Mouse (Mus musculus) cortical plate, adult 2 months (tissue): ENCODE results near the gene Pitpnm1. TPM values are rescaled to one million over a fixed set of nuclear protein-coding genes. Genes with fewer than 3 reads are reported as not detected.

Experiments used
- H3K27ac ChIP-seq: fragments of 200-500 bp; 2 replicates; pipeline ENCODE4 v1.5.1; 2012; ENCODE audit warnings: low read length, control low read depth, inconsistent platforms; ENCODE audit not compliant: insufficient read depth
- H3K4me1 ChIP-seq: fragments of 200-500 bp; 2 replicates; pipeline ENCODE4 v1.6.1; 2011; ENCODE audit warnings: low read length; ENCODE audit not compliant: control insufficient read depth, insufficient read depth
- H3K4me3 ChIP-seq: fragments of 200-500 bp; 2 replicates; pipeline ENCODE4 v1.5.1; 2011; ENCODE audit warnings: mild to moderate bottlenecking, low read length, control low read depth; ENCODE audit not compliant: insufficient read depth
- CTCF ChIP-seq: fragments of 200-500 bp; IDR thresholded peaks from 2 replicates; pipeline ENCODE4 v1.5.1; 2011; ENCODE audit warnings: mild to moderate bottlenecking, control low read depth, low read length; ENCODE audit not compliant: insufficient read depth; ENCODE audit errors: extremely low read depth
- POLR2A ChIP-seq: fragments of 200-500 bp; IDR thresholded peaks from 2 replicates; pipeline ENCODE4 v1.6.1; 2011; ENCODE audit warnings: mild to moderate bottlenecking, low read length, control low read depth; ENCODE audit not compliant: insufficient read depth; ENCODE audit errors: extremely low read depth
- polyA plus RNA-seq: library from polyadenylated mRNA; depleted of rRNA; stranded (reverse); fragments of >200 nt; gene quantifications from 2 replicates; pipeline ENCODE4 v1.2.3, GENCODE M21; 2012

Gene Pitpnm1
- polyA plus RNA-seq, 1 experiment = 293 TPM

DNA sequence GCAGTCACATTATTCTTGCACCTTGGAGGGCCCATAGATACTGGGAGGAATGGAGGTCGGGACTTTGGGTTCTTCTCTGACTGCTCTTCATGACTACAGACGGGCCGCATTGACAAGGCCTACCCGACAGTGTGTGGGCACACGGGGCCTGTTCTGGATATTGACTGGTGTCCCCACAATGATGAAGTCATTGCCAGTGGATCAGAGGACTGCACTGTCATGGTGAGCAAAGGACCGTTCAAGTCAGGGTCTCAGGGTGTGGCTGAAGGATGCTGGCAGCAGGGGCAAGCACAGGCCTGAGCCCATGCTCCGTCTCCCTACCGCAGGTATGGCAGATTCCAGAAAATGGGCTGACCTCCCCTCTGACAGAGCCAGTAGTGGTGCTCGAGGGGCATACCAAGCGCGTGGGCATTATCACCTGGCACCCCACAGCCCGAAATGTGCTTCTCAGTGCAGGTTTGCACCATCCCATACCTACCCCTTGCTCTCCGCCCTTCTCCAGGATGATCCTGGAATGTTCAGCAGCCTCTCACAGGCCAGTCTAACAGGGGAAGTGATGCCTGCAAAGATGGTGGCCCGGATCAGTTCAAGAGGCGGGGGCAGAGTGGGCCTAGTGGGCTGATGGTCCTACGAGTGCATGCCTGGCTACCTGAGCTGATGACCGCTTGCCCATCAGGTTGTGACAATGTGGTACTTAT, 50.1 kb downstream of the Pitpnm1 start:
- TF ChIP-seq CTCF = no peak
- TF ChIP-seq POLR2A = no peak
- Histone ChIP-seq H3K27ac (no peak overlapping the region), H3K4me3 (no peak overlapping the region; the same call in 1 of the 2 replicates), H3K4me1 (peaks cover 7% of the 10 kb centered on the region)

DNA sequence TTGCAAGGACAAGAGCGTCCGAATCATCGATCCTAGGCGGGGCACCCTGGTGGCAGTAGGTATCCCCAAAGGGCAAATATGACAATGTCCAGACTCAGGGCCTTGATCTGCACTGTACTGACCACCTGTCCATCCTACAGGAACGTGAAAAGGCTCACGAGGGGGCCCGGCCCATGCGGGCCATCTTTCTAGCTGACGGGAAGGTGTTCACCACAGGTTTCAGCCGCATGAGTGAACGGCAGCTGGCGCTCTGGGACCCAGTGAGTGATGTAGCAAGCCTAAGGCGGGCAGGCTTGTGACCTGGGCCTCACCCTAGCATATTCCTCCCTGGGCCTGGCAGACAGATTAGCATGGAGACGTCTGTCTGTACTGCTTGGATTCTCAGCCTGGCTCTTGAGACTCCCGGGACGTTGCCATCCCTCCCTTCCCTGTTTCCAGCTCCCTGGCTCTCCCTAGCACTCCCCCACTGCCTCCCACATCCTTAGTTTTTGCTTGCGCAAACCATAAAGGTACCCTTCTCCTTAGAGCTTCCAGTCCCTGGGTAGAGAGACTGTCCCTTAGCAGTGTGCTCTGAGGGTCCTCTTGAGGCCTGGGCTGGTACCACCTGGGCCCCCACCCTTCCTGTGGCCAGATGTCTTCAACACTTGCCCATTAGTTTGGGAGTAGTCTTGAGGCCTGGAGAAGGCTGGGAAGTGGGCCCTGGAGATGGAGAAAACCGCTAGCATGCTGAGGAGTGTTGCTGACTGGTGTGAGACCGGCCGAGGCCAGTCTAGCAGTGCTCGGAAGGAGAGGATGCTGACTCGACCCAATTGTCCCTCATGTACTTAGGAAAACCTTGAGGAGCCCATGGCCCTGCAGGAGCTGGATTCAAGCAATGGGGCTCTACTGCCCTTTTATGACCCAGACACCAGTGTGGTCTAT, 51.0 kb downstream of the Pitpnm1 start:
- TF ChIP-seq CTCF (no peak), POLR2A (no peak)
- no peak overlapping the region for H3K4me3 ChIP-seq
- H3K27ac ChIP-seq = no peak overlapping the region
- peaks cover 7% of the 10 kb centered on the region for H3K4me1 ChIP-seq

DNA sequence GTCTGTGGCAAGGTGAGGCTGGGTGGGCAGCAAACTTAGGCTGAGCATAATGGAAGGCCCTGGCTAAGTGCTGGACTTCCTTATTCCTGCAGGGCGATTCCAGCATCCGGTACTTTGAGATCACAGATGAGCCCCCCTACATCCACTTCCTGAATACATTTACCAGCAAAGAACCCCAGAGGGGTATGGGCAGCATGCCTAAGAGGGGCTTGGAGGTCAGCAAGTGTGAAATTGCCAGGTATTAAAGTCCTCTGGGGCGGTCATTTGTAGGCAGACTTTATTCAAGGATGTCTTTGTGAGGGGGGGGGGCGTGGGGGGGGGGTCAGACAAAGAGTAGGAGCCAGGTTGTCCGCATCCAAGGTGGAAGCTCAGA, 51.7 kb downstream of the Pitpnm1 start:
- TF ChIP-seq CTCF = no peak
- TF ChIP-seq POLR2A = no peak
- peaks cover 7% of the 10 kb centered on the region for H3K4me1 ChIP-seq
- H3K4me3 ChIP-seq = no peak overlapping the region
- no peak overlapping the region for H3K27ac ChIP-seq

DNA sequence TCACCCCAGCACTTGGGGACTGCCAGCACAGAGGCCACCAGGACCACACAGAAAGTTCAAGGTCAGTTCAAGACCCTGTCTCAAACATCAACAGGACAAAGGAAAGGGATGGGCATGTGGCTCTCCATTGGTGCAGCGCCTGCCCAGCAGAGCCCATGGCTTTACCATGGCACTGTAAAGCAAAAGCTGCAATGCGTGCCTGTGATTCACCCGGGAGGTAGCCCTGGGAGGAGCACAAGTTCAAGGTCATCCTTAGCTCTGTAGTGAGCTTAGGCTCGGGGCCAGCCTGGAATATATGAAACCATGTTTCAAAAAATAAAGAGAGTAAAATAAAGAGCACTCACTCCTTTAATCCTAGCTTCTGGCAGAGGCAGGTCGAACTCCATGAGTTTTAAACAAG, 52.1 kb downstream of the Pitpnm1 start:
- Histone ChIP-seq H3K27ac (no peak overlapping the region), H3K4me3 (no peak overlapping the region), H3K4me1 (peaks cover 7% of the 10 kb centered on the region)
- TF ChIP-seq CTCF (no peak), POLR2A (no peak)

DNA sequence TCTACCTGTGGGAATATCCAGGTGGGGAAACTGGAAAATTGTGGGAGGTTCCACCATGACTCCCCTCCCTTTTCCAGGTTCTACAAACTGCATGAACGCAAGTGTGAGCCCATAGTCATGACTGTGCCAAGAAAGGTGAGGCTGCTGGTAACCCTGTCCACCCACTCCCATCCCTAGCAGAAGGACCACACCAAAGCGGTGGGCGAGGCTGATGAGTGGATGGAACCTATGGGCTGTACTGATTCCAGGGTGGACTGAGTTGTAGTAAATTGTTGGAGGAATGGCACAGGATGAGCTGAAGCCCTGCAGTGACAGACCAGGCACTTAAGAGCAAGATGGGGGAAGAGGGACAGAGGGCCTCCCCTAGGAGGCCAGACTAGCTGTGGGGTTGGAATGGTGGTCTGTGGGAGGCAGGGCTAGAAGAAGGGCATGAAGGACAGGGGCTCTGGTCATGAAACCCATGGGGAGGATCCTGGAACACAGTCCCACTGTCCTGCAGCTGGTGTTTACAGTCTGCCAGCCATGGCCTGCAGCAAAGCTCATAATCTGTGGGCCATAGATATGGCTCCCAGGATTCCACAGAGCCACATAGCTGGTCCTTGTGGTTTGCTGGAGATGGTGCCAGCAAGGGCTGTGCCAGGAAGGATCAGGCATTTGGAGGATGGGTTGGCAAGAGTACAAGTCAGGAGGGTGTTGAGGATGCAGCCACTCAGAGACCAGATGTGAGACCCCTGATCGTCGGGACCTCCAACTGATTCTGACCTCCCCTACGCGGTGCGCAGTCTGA, 52.8 kb downstream of the Pitpnm1 start:
- Histone ChIP-seq H3K4me3 (no peak overlapping the region), H3K27ac (no peak overlapping the region), H3K4me1 (peaks cover 3% of the 10 kb centered on the region)
- TF ChIP-seq CTCF = no peak
- peak; percentile 31; the same call in 1 of the 2 replicates for TF ChIP-seq POLR2A

DNA sequence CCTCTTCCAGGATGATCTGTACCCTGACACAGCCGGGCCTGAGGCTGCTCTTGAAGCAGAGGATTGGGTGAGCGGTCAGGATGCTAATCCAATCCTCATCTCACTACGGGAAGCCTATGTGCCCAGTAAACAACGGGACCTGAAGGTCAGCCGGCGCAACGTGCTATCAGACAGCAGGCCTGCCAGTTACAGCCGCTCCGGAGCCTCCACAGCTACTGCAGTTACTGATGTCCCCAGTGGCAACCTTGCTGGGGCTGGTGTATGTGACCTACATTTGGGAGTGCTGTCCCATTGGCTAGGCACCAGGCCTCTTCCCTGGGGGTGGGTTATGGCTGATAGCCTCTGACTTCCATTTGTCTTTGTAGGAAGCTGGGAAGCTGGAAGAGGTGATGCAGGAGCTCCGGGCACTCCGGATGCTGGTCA, 53.4 kb downstream of the Pitpnm1 start, which contains the start of gene Ptprcap:
TSS of gene Ptprcap (plus strand) at position 373 of the 423 bp plus-strand sequence.
- Histone ChIP-seq H3K27ac (no peak within 1 kb of the TSS), H3K4me1 (no peaks in the 10 kb centered on the region), H3K4me3 (no peak within 1 kb of the TSS)
- TF ChIP-seq POLR2A (no peak), CTCF (no peak)

DNA sequence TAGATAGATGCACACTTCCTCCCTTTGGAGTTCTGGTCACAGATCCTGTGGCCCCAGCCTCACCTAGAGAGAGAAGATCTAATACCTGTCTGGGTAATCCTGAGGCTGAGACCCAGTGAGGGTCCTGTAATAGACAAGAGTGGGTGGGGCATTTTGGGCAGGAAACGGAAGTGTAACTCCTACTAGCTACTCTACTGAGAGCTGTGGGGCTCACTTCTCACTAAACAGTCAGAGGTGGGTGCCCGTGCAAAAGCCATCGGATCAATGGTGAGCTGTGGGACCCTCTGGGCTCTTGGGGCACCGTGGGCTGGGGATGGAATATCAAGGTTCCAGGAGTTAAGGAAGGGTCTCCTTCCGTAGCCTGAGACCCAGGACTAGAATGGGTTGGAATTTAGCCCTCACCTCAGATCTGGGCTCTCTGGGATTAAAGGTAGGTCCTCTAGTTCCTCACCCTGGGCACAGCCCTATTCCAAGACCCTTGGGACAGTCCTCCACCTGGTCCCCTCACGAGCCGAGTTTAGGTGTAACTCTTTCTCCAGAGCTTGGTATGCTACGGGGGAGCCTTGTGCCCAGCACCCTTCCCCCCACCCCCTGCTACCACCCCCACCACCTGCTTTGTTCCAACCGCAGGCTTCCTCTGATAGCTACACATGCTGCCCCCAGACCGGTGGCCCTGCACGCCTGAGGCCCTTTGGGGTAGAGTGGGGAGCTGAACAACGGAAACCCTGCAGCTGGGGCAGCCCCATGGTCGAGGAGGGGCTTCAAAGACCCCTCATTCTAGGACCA, 54.8 kb downstream of the Pitpnm1 start:
- Histone ChIP-seq H3K27ac (no peak overlapping the region), H3K4me1 (no peaks in the 10 kb centered on the region), H3K4me3 (no peak overlapping the region)
- no peak for TF ChIP-seq CTCF
- TF ChIP-seq POLR2A = no peak

DNA sequence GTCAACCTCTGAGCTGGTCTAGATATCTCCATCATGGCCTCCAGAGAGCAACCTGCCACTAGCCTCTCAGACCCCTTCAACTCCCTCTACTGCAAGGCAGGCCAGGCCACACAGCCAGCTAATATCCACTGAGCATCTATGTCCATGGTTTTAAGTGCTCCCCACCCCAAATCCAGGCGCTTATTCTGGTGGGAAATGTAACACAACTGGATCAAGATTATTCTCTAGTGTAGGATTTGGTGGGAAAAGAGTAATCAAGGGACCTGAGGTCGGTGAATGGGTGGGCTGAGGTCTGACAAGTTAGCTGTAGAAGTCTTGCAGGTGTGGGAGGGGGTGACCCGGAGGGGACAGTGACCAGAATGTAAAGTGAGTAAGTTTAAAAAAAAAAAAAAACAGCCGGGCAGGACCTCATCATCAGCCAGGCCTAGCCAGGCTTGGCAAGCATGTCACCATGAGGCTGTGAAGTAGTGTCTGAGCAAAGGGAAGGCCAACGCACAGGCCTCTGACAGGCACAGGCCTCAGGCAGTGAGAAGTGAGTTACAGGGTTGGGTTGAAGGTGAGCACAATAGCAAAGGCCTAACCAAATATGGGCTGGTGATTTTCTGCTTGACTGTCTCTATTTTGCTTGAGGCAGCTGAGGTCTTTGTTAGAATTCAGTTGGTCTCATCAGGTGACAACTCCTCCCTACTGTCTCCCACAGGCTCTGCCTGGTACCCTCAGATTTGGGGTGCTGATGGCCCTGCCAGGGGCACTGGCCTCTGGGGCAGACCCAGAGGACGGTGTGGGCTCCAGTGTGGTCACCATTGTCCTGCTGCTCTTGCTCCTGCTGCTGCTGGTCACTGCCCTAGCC, 55.6 kb downstream of the Pitpnm1 start:
- H3K4me3 ChIP-seq = no peak overlapping the region
- TF ChIP-seq POLR2A (no peak), CTCF (no peak)
- no peak overlapping the region for H3K27ac ChIP-seq
- H3K4me1 ChIP-seq = no peaks in the 10 kb centered on the region
